Mouse (Mus musculus): ENCODE results near the gene Gm15737.

DNA sequence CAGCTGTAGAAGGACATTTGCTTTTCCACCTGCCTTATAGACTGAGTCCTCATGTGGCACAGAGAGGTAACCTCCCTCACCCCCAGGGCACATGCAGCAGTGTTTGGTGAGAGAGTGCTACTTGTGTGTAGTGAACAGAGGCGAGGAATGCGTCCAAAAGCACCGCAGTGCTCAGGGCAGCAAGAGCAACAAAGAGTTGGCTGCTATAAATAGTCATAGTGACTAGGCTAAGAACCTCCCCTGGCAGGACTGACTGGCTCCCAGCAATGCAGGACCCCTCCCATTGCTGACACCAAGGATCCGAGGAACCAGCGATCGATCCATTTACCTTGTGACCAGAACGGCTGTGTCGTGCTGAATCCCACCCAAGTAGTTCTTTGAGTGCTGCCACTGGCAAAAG lies 40.2 kb downstream of the Gm15737 start:
- TF ChIP-seq EP300 (IDR thresholded peaks at IDR 0.05; ENCODE audit: low read depth) (no peak), CTCF (IDR thresholded peaks at IDR 0.05; ENCODE audit: low read depth) (no peak)
